Mouse (Mus musculus) heart, adult 2 months (tissue): Measurements from ENCODE around the gene Hamp. TPM values are rescaled to one million over a fixed set of nuclear protein-coding genes. Genes with fewer than 3 reads are reported as not detected.
"Not testable (repeated sequence)": the region's sequence is repeated elsewhere in the genome, so short reads cannot be mapped to it uniquely, and the experiment has no call there.

Experiments used
- DNase-seq, 2 experiments: peaks; one replicate each; pipeline ENCODE4 v3.0.0; 2021
- H3K27ac ChIP-seq: fragments of 200-600 bp; 2 replicates; pipeline ENCODE4 v1.8.1; 2022
- H3K27me3 ChIP-seq: fragments of 200-500 bp; 2 replicates; pipeline ENCODE4 v1.6.1; 2012; ENCODE audit warnings: mild to moderate bottlenecking, low read length, inconsistent platforms, mixed read lengths; ENCODE audit not compliant: control insufficient read depth, insufficient read depth
- H3K36me3 ChIP-seq: fragments of 200-500 bp; 2 replicates; pipeline ENCODE4 v1.6.1; 2012; ENCODE audit warnings: low read length, inconsistent platforms; ENCODE audit not compliant: control insufficient read depth, insufficient read depth
- H3K4me1 ChIP-seq: fragments of 200-500 bp; 2 replicates; pipeline ENCODE4 v1.6.1; 2011; ENCODE audit warnings: low read length; ENCODE audit not compliant: control insufficient read depth, insufficient read depth
- H3K4me3 ChIP-seq: fragments of 200-600 bp; 2 replicates; pipeline ENCODE4 v1.8.1; 2022
- H3K79me2 ChIP-seq: fragments of 200-500 bp; replicated peaks from 2 replicates; pipeline ENCODE4 v1.6.1; 2012; ENCODE audit warnings: mild to moderate bottlenecking, inconsistent platforms, low read length, moderate library complexity, mixed read lengths; ENCODE audit not compliant: control insufficient read depth, insufficient read depth
- H3K9ac ChIP-seq: fragments of 200-500 bp; 2 replicates; pipeline ENCODE4 v1.6.1; 2012; ENCODE audit warnings: low read depth, mild to moderate bottlenecking, control low read depth, inconsistent platforms, low read length, mixed read lengths
- CTCF ChIP-seq: fragments of 200-600 bp; IDR thresholded peaks from 2 replicates; pipeline ENCODE4 v1.8.1; 2022; ENCODE audit warnings: antibody characterized with exemption, mild to moderate bottlenecking, moderate library complexity
- EP300 ChIP-seq: fragments of 200-500 bp; IDR thresholded peaks from 2 replicates; pipeline ENCODE4 v1.6.1; 2011; ENCODE audit warnings: low read depth, low read length, control low read depth; ENCODE audit not compliant: insufficient read depth
- POLR2A ChIP-seq: fragments of 200-500 bp; IDR thresholded peaks from 2 replicates; pipeline ENCODE4 v1.6.1; 2011; ENCODE audit warnings: mild to moderate bottlenecking, low read depth, low read length, control low read depth; ENCODE audit not compliant: insufficient read depth
- WGBS: fragments of 180-500 bp; shearing (Covaris S2); methylation state at CpG from one replicate; pipeline ENCODE4 v1.1.7; 2018; 5-methylcytosine and 5-hydroxymethylcytosine counted together
- intact Hi-C: fragments of 180-260 bp; cut with DNase I; formaldehyde crosslinking; loops from one replicate; pipeline ENCODE4 v1.15.1; 2025
- polyA plus RNA-seq: library from polyadenylated mRNA; depleted of rRNA; stranded (reverse); fragments of >200 nt; gene quantifications from 2 replicates; pipeline ENCODE4 v1.2.3, GENCODE M21; 2012
- total RNA-seq, 2 experiments: library from RNA; stranded (reverse); gene quantifications; 2 replicates each; pipeline ENCODE4 v1.2.3; 2021

Gene Hamp
- total and polyA plus RNA-seq, 3 experiments, result 11.8 to 141 (median 14.2) TPM

- intact Hi-C loops, DNase-seq, H3K79me2 ChIP-seq, H3K9ac ChIP-seq, H3K27me3 ChIP-seq, H3K27ac ChIP-seq, H3K36me3 ChIP-seq, H3K4me1 ChIP-seq, H3K4me3 ChIP-seq: not testable (repeated sequence)
- 54% methylated on average over 6 of the region's 6 CpGs for WGBS
These were observed 8.3 kb downstream of the Hamp start for GRCm38 (mm10) chr7:30935422-30936099.

DNA sequence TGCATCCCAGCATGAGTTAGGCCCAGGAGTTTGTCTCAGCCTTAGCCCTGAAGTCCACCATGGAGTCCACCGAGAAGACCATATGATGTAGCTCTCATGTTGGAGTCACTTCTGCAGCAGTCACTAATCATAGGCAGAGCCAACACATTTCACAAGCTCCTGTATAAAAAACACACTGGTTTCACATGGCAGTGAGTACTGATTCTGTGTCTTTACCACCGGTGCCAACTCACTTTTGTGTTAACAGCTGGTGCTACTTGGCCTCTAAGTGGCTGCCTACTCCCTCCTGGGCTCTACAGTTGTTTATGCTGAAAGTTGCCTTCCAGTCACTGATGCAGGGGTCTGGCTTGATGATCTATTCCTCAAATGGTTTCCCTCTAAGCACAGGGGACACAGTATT is 19.3 kb downstream of the Hamp start, which contains the start of gene Hamp2:
Gene Hamp2, minus strand, starts transcription at position 101 of the 400 bp plus-strand sequence.
- H3K27ac ChIP-seq, H3K27me3 ChIP-seq, H3K36me3 ChIP-seq, intact Hi-C loops, H3K4me1 ChIP-seq, DNase-seq, H3K4me3 ChIP-seq, H3K79me2 ChIP-seq, H3K9ac ChIP-seq: not testable (repeated sequence)
- 89% methylated on average over 2 of the region's 2 CpGs for WGBS

DNA sequence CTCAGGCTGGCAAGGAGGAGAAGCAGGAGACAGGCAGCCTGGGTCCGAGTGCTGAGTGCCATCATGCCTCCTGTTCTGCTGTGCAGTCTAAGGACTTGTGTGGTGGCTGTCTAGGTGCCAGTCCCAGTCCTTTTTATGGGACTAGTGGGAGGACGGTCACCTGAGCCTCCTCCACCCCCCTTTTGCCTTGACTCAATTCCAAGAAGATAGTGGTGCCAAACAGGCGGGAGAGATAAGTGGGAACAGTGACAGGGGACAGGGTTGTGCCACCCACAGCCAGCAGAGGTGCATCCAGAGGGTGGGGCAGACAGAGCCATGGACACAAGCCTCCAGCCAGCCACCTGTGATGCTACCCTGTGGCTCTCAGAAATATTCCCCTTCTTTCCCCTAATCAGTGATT is 19.8 kb downstream of the Hamp start:
- TF ChIP-seq CTCF, result no peak
- TF ChIP-seq POLR2A, result no peak
- TF ChIP-seq EP300, result no peak
- H3K4me3 ChIP-seq, result no peak overlapping the region
- intact Hi-C loops, result no loop called here
- H3K9ac ChIP-seq, result no peak overlapping the region
- no peaks in the 10 kb centered on the region for H3K4me1 ChIP-seq
- no peaks in the 10 kb centered on the region for H3K27me3 ChIP-seq
- H3K27ac ChIP-seq, result no peak overlapping the region
- peak in 1 of 2 experiments; percentile 19 for DNase-seq
- H3K36me3 ChIP-seq, result no peaks in the 10 kb centered on the region
- no peaks in the 10 kb centered on the region for H3K79me2 ChIP-seq
- WGBS, result 43% methylated on average over 3 of the region's 3 CpGs

GRCm38 (mm10) chr7:30922490-30922889 is 21.3 kb downstream of the Hamp start:
- DNase-seq, H3K27me3 ChIP-seq, H3K9ac ChIP-seq, H3K36me3 ChIP-seq, H3K79me2 ChIP-seq, intact Hi-C loops, H3K4me3 ChIP-seq, H3K27ac ChIP-seq, H3K4me1 ChIP-seq: not testable (repeated sequence)
- 40% methylated on average over 3 of the region's 3 CpGs for WGBS

- Histone ChIP-seq H3K27ac (no peak overlapping the region), H3K79me2 (no peaks in the 10 kb centered on the region), H3K9ac (no peak overlapping the region), H3K4me3 (no peak overlapping the region), H3K36me3 (no peaks in the 10 kb centered on the region), H3K4me1 (no peaks in the 10 kb centered on the region), H3K27me3 (no peaks in the 10 kb centered on the region)
- intact Hi-C loops, result no loop called here
- TF ChIP-seq CTCF, result no peak
- no peak for TF ChIP-seq POLR2A
- TF ChIP-seq EP300, result no peak
- DNase-seq, result no peak
- WGBS, result 54% methylated on average over 3 of the region's 3 CpGs
These were observed 23.6 kb downstream of the Hamp start for GRCm38 (mm10) chr7:30920217-30920616.

- no peak for DNase-seq
- no peak for TF ChIP-seq EP300
- TF ChIP-seq CTCF, result no peak
- intact Hi-C loops, result no loop called here
- Histone ChIP-seq H3K9ac (no peak overlapping the region), H3K27ac (no peak overlapping the region), H3K36me3 (no peaks in the 10 kb centered on the region), H3K79me2 (no peaks in the 10 kb centered on the region), H3K4me1 (no peaks in the 10 kb centered on the region), H3K4me3 (no peak overlapping the region), H3K27me3 (no peaks in the 10 kb centered on the region)
- WGBS, result 34% methylated on average over 4 of the region's 4 CpGs
These were observed 26.6 kb downstream of the Hamp start for GRCm38 (mm10) chr7:30917219-30917618.

GRCm38 (mm10) chr7:30916713-30917112 is 27.1 kb downstream of the Hamp start:
- Histone ChIP-seq H3K36me3 (no peaks in the 10 kb centered on the region), H3K4me3 (no peak overlapping the region), H3K27ac (no peak overlapping the region), H3K79me2 (no peaks in the 10 kb centered on the region), H3K4me1 (no peaks in the 10 kb centered on the region), H3K27me3 (no peaks in the 10 kb centered on the region), H3K9ac (no peak overlapping the region)
- 32% methylated on average over 6 of the region's 6 CpGs for WGBS
- intact Hi-C loops, result no loop called here
- TF ChIP-seq CTCF, result no peak
- DNase-seq, result no peak
